Mouse (Mus musculus) liver, embryonic 14.5 days (tissue): ENCODE results near the gene Ypel1. TPM values are rescaled to one million over a fixed set of nuclear protein-coding genes. Genes with fewer than 3 reads are reported as not detected.

ENCODE experiments used
- ATAC-seq: fragments of 200-750 bp; cut with Nextera tagmentation; 2 replicates; pipeline ENCODE4 v1.8.0; 2017; ENCODE audit warnings: moderate number of reproducible peaks, mild to moderate bottlenecking, moderate library complexity; ENCODE audit not compliant: insufficient read depth
- DNase-seq, 3 experiments: peaks; one replicate each; pipeline ENCODE4 v3.0.0-alpha.2; 2012 to 2013; ENCODE audit warnings: low read depth in 3 of 3, low spot score in 3 of 3
- H3K27ac ChIP-seq: fragments of 300-500 bp; sonication (generic); 2 replicates; pipeline ENCODE4 v1.5.1; 2014; ENCODE audit warnings: moderate library complexity, mild to moderate bottlenecking, control low read depth, inconsistent platforms
- H3K27me3 ChIP-seq: fragments of 300-500 bp; sonication (generic); 2 replicates; pipeline ENCODE4 v1.6.1; 2014; ENCODE audit warnings: mild to moderate bottlenecking, low read length, moderate library complexity; ENCODE audit not compliant: control insufficient read depth, insufficient read depth
- H3K36me3 ChIP-seq: fragments of 300-500 bp; sonication (generic); replicated peaks from 2 replicates; pipeline ENCODE4 v1.6.1; 2014; ENCODE audit warnings: low read depth; ENCODE audit not compliant: control insufficient read depth, insufficient read depth
- H3K4me1 ChIP-seq, 2 experiments: fragments of 200-500 bp in 1 of 2; fragments of 300-500 bp in 1 of 2; sonication (generic) in 1 of 2; replicated peaks; 2 replicates each; pipeline ENCODE4 v1.6.1; 2012 to 2014; ENCODE audit warnings: antibody characterized with exemption in 1 of 2, inconsistent platforms in 1 of 2, low read length in 1 of 2; ENCODE audit not compliant: control insufficient read depth in 2 of 2, insufficient read depth in 2 of 2
- H3K4me2 ChIP-seq: fragments of 300-500 bp; sonication (generic); 2 replicates; pipeline ENCODE4 v1.6.1; 2014; ENCODE audit warnings: low read depth, mild to moderate bottlenecking, control low read depth, moderate library complexity
- H3K4me3 ChIP-seq, 2 experiments: fragments of 200-500 bp in 1 of 2; fragments of 300-500 bp in 1 of 2; sonication (generic) in 1 of 2; 2 replicates each; pipeline ENCODE4 v1.5.1; 2012 to 2014; ENCODE audit warnings: low read depth in 2 of 2, low read length in 2 of 2, mild to moderate bottlenecking in 2 of 2, control low read depth in 1 of 2, inconsistent platforms in 1 of 2, moderate library complexity in 1 of 2; ENCODE audit not compliant: insufficient read depth in 1 of 2
- H3K9ac ChIP-seq: fragments of 300-500 bp; sonication (generic); replicated peaks from 2 replicates; pipeline ENCODE4 v1.6.1; 2014; ENCODE audit warnings: mild to moderate bottlenecking, control low read depth, moderate library complexity
- H3K9me3 ChIP-seq: fragments of 300-500 bp; sonication (generic); 2 replicates; pipeline ENCODE4 v1.6.1; 2016; ENCODE audit warnings: low read length, mixed read lengths; ENCODE audit not compliant: control insufficient read depth
- CTCF ChIP-seq: IDR thresholded peaks from 2 replicates; pipeline ENCODE4 v1.5.1; 2016; ENCODE audit warnings: antibody characterized with exemption, low read depth, control low read depth
- EP300 ChIP-seq: IDR thresholded peaks from 2 replicates; pipeline ENCODE4 v1.6.1; 2016; ENCODE audit warnings: antibody characterized with exemption, low read depth
- WGBS: fragments of 180-500 bp; shearing (Covaris S2); extraction: QIAGEN DNeasy Blood & Tissue Kit; methylation state at CpG from one replicate; pipeline ENCODE4 v1.1.7; 2014; ENCODE audit not compliant: insufficient replicate concordance; 5-methylcytosine and 5-hydroxymethylcytosine counted together
- polyA plus RNA-seq, 2 experiments: library from polyadenylated mRNA; depleted of rRNA in 1 of 2; stranded (reverse) in 1 of 2; unstranded in 1 of 2; fragments of >200 nt; fragmentation: Nextera tagmentation in 1 of 2; extraction: Ambion mirVana in 1 of 2; gene quantifications; 2 replicates each; pipeline versions ENCODE4 v1.2.1 to v1.2.3; 2012 to 2014

Gene Ypel1
- polyA plus RNA-seq, 2 experiments: 0.20 to 0.43 TPM

- Histone ChIP-seq H3K9ac (no peak overlapping the region), H3K4me2 (no peak overlapping the region), H3K4me3 (no peak overlapping the region), H3K4me1 (no peaks in the 10 kb centered on the region), H3K36me3 (peaks cover 22% of the 10 kb centered on the region), H3K27ac (no peak overlapping the region), H3K9me3 (no peaks in the 10 kb centered on the region), H3K27me3 (no peaks in the 10 kb centered on the region)
- no peak for TF ChIP-seq EP300
- TF ChIP-seq CTCF: no peak
- ATAC-seq: no peak
- DNase-seq: no peak
- WGBS: 78% methylated on average over 4 of the region's 4 CpGs
Measured at GRCm38 (mm10) chr16:17085636-17086035, 16.1 kb downstream of the Ypel1 start.

- H3K9ac ChIP-seq: no peak overlapping the region
- WGBS: 79% methylated on average over 3 of the region's 3 CpGs
- no peaks in the 10 kb centered on the region for H3K4me1 ChIP-seq
- H3K4me3 ChIP-seq: no peak overlapping the region
- no peaks in the 10 kb centered on the region for H3K9me3 ChIP-seq
- no peaks in the 10 kb centered on the region for H3K27me3 ChIP-seq
- peaks cover 22% of the 10 kb centered on the region for H3K36me3 ChIP-seq
- ATAC-seq (no peak), DNase-seq (no peak)
- TF ChIP-seq EP300: no peak
- TF ChIP-seq CTCF: no peak
- H3K4me2 ChIP-seq: no peak overlapping the region
- H3K27ac ChIP-seq: no peak overlapping the region
Measured at GRCm38 (mm10) chr16:17086241-17086640, 16.7 kb downstream of the Ypel1 start.

GRCm38 (mm10) chr16:17086669-17087193 is 17.2 kb downstream of the Ypel1 start:
- H3K27ac ChIP-seq: no peak overlapping the region
- no peaks in the 10 kb centered on the region for H3K27me3 ChIP-seq
- TF ChIP-seq CTCF (no peak), EP300 (no peak)
- H3K4me1 ChIP-seq: no peaks in the 10 kb centered on the region
- no peak overlapping the region for H3K4me2 ChIP-seq
- 85% methylated on average over 13 of the region's 13 CpGs for WGBS
- H3K9me3 ChIP-seq: no peaks in the 10 kb centered on the region
- H3K9ac ChIP-seq: no peak overlapping the region
- ATAC-seq (no peak), DNase-seq (no peak)
- peaks cover 22% of the 10 kb centered on the region for H3K36me3 ChIP-seq
- H3K4me3 ChIP-seq: no peak overlapping the region

GRCm38 (mm10) chr16:17088346-17088745 is 18.9 kb downstream of the Ypel1 start:
- no peaks in the 10 kb centered on the region for H3K27me3 ChIP-seq
- peaks cover 22% of the 10 kb centered on the region for H3K36me3 ChIP-seq
- no peak overlapping the region for H3K9ac ChIP-seq
- WGBS: 73% methylated on average over 3 of the region's 3 CpGs
- no peak overlapping the region for H3K27ac ChIP-seq
- H3K4me3 ChIP-seq: no peak overlapping the region
- TF ChIP-seq CTCF: no peak
- no peak for TF ChIP-seq EP300
- no peaks in the 10 kb centered on the region for H3K9me3 ChIP-seq
- no peak for DNase-seq
- H3K4me1 ChIP-seq: no peaks in the 10 kb centered on the region
- no peak overlapping the region for H3K4me2 ChIP-seq
- no peak for ATAC-seq

GRCm38 (mm10) chr16:17096938-17097337 is 27.4 kb downstream of the Ypel1 start:
- H3K27ac ChIP-seq: no peak overlapping the region
- no peak for ATAC-seq
- DNase-seq: no peak
- H3K9ac ChIP-seq: no peak overlapping the region
- H3K36me3 ChIP-seq: peaks cover 52% of the 10 kb centered on the region
- WGBS: 77% methylated on average over 3 of the region's 3 CpGs
- H3K9me3 ChIP-seq: no peaks in the 10 kb centered on the region
- TF ChIP-seq CTCF (no peak), EP300 (no peak)
- no peaks in the 10 kb centered on the region for H3K27me3 ChIP-seq
- no peak overlapping the region for H3K4me3 ChIP-seq
- no peak overlapping the region for H3K4me2 ChIP-seq
- no peaks in the 10 kb centered on the region for H3K4me1 ChIP-seq
